Mouse (Mus musculus) cerebellum, adult 8-10 months (tissue): ENCODE results near the gene Krt18.

Experiments
- DNase-seq: peaks from one replicate; pipeline ENCODE4 v3.0.0; 2022

Krt18 gene

DNA sequence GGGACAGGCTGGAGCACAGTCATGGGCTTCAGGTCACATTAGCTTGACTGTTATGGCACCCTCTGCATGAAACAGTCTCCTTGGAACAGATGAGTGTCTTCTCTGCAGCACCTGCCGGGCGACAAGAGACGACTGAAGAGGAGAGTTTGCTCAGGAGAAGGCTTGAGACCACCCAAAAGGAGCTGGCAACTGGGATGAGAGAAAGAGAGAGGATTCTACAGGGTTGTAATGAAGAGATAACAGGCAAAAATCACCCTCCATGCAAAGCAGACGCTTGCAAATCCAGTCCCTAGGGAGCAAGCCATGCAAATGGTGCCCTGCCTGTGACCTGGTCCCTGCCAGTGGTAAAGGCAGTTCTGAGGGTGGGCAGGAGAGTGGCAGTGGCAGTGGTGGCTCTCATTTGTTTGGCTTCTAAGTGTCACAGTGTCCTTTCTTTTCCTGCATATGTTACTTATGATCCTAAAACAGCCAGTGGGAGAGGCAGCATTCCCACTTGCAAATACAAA is 15.7 kb upstream of the Krt18 start:
- no peak for DNase-seq

DNA sequence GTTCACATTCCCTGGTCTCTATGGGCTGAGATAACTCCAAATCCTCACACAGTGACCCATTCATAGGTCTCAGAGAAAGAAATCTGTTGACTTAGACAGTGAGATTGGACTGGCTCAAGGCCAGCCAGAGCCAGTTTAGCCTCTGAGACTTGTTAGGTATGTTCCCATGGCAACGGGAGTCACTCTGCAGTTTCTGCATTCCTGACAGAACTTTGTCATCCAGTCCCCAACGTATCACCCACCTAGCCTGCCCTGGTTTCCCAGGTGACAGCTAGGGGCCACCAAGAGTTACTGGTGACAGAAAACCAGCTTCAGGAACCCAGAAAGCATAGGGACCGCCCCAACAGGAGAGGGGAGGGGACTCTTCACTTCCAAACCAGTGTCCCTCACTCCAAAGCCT is 14.3 kb upstream of the Krt18 start:
- no peak for DNase-seq

DNA sequence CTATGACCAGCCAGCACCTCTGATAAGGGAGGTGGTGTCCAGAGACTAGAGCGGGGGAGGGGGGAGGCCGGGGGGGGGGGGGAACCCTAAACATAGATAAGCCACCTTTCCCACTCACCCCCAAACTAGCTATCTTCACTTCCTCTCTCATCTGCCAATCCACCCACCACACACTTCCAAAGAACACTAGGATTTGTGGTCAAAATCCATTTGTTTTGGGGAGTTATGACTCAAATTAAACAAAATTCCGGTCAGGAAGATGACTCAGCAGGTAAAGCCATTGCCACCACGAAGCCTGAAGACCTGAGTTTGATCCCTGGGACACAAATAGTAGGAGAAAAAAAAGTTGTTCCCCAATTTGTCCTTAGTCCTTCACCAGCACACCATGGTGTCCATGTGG is 13.1 kb upstream of the Krt18 start:
- DNase-seq = no peak

DNA sequence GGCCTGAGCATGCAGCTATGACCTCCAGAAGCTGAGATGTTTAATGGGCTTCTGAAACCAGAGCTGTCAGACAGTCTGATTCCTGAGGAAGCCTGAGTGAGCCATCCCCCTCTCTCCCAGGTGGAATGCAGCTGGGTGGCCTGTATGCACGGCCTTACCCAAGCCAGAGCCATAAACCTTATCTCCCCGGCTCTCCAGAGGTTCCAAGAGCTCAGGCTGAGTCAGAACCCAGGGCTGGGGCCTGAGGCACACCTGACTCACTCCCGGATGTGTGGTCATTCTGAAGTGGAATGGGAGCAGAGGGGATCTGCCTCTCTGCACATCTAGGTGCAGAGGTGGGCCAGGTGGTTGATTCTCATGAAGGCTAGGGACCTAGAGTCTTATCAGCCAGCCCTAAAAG is 11.9 kb upstream of the Krt18 start:
- no peak for DNase-seq

DNA sequence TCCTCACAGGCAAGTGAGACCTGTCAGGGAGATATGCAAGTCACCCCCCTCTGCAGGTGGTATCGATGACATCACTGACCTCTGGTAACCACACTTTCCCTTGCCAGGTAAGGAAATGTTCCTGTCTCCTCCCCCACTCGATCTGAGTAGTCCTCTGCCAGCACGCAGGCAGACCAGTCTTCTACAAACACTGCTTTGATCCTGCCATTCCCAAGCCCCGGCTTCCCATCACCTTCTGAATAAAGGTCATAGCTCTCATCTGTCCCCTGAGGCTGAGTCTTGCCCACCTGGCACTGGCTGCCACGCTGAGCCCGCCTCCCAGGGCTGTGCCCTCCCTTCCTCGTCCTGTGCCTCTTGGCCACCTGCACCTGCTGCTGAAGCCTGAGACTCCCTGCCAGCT is 11.2 kb upstream of the Krt18 start:
- DNase-seq = no peak

DNA sequence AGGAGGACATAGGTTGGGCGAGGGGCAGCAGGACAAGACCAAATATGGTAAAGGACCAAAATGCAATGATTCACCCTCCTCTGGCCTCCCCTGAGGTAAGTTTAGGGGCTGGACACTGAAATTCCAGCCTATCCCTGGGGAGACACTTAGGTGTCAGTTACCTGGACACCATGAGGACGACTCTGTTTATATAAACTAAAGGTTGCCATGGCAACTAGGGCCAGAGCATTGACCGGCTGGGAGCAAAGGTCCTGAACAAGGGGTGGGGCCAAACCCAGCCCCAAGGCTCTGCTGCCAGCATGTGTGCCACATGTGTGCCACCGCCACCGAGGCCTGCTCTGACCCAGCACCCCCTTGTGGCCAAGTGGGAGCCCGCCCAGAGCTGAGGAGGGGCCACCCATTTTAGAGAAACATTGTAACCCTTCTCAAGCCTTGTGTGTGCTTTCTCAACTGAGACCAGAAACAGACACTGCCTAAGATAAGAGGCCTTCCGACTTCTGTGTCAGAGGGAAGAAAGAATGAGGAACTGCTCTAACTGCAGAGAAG is 10.0 kb upstream of the Krt18 start:
- no peak for DNase-seq

DNA sequence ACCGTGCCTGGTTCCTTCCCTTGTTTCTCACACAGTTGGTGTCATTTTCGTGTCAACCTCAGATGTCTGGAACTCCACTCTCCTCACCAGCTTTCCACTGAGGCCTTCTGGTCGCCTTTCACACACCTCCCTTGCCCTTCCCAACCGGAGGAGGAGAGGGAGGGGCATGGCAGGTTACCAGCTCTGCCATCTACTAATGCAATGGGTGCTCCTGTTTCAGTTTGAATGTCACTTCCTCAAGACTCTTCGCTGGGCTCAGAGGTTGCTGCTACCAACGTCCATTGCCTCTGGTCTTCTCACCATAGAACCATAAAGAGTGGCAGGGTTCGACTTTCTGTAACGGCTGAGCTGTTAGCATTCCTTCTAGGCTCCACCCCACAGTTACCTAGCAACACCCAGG is 5.5 kb upstream of the Krt18 start:
- DNase-seq = no peak

DNA sequence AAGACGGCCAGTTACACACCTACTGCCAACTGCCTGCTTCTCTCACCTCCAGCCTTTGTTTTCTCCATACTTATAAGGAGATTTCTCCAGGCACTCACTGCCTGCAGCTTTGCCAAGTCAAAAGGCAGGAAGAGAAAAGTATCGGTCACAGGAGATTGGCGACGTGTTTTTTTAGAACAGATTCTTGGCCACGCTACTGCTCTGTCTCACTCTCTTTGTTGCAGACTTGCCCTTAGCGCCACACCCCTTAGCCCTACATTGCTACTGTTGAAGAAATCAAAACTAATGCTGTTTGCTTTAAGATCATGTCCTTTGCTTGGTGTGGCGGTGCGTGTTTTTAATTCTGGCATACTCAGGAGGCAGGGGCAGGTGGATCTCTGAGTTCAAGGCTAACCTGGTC is 4.1 kb upstream of the Krt18 start:
- DNase-seq = no peak

DNA sequence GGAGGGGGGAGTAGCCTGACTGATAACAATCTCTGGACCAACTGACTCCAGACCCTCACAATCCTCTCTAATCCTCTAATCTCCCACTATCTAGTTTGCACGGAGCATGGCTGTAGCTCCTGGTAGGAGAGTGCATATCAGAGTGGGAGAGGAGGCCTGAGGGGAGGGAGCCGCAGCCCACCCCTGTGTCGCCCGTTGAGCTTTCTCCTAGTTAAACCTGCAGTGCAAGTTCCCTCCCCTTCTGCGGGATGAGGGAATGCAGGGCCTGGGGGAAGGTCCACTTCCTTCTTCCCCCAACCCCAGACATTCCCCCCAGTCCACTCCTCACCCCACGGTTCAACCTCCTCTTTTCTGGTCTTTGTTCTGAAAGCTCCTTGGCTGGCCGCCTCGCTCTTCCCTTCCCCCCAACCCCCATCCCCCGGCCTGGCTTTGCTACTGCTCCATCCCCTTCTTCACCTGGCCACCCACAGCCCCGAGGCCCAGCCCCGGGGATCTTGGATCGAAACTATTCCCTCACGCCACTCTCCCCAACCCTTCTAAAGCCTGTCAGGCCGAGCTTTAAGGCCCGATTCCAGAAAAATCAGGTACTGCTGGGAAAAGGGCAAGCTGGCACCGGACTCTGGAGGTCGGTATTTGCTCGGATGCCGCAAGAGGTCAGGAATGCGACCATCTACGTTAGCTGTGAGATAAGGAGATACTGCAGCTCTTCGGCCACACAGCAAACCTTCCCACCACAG is 2.7 kb upstream of the Krt18 start:
- DNase-seq = no peak

DNA sequence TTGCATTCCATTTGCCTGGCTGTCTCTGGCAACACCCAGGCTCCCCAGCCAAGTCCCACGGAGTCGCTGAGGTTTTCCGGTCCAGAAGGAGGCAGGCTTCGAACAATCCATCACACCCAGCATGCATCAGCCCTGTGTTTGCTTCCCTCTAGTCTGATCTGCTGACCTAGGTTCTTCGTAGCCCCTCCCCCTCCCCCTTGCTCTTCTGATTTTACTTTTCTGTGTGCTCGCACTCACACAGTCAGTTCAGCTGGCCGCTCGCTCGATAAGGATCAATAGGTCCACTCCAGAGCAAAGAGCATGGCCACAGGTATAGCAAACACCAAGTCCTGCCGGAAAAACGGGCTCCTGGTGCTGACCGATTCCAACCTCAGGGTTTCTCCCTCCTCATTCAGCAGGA is 1.6 kb upstream of the Krt18 start:
- no peak for DNase-seq

DNA sequence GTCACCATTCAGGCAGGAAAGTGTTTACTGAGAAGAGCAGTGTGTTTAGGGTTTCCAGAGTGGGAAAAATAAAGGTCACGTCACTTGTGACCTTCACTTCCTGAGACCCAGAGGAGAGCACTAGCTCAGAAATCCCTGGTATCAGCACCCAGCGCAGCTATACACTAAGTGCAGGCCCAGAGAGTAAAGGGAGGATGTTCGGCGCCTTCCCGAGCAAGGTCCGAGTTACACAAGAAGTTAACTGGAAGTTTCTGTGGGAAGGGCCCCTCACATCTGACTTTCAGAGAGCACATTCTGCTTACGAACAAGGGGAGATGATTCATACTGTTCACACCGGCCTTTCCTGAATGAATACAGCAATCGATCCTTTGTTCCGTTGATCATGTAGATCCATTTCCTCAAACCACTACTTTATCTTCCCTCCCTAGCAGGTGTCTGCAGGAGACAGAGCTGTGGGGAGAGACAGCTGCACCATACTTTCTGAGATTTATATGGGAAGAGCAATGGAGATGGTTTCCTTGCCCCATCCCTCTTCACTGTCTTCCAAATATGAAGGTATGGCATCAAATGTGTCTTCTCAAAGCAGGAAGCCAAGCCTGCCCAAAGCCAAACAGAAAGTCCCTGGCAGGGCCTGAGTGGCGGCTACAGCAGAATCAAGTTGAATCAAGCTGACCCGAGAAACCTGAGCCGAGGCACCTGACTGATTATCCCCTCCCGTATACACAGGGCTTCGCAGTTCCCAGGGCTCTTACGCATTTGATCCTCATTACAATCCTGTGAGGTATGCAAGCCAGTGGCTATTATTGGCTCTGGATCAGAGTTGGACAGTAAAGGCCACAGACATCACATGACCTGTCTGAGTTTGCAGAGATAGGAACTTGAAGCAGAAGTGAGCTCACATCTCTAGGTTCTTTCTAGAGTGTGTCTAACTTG is 6.4 kb downstream of the Krt18 start:
- DNase-seq = no peak

DNA sequence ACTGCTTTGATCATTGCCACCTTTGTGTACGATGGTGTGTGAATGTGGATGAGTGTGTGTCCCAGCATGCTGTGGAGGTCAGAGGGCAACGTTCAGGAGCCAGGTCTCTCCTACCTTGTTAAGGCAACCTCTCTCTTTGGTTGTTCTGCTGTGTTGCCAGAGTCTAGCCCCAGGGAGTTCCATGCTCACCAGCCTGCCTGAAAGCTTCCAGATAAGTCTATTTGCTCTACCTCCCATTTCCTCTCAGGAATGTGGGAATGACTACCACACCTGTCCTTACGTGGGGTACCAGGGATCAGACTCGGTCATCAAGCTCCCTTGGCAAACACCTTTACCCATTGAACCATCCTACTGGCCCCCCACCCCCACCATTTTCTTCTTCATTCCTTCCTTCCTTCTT is 12.3 kb downstream of the Krt18 start:
- no peak for DNase-seq

DNA sequence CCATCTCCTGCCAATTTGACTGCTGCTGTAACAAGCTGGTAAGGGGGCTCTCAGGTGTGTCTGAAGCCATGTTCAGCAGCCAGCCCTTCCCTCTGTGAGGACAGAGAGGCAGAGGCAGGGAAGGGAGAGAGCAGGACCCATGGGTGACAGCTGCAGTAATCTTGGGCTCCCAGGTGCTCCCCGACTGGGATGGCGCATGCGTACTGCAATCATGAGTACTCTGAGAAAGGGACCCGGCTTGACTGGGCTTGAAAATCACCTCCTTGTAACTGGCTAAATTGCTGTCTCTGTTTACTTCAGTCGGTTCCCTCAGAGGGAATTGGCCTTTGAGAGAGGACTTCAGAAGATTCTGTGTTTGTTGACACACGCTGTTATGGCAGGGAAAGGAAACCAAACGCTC is 14.0 kb downstream of the Krt18 start:
- no peak for DNase-seq

DNA sequence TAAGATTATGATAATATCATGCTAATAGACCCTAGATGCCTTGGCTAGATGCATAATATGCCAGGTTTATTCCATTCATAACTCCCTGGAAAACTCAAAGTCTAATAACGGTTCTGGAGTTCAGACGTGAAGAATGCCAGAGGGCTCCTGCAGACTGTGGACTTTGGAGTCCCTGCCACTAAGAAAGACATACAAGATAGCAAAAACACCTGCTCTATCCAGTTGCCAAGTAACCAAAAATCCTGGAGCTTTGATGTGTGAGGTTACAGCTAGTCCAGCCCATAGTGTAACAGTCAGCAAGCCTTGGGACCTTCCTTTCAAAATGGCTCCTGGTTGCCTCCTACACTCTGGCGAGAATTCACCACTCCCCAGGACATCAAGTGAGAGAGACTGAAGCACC is 16.8 kb downstream of the Krt18 start:
- DNase-seq = no peak

DNA sequence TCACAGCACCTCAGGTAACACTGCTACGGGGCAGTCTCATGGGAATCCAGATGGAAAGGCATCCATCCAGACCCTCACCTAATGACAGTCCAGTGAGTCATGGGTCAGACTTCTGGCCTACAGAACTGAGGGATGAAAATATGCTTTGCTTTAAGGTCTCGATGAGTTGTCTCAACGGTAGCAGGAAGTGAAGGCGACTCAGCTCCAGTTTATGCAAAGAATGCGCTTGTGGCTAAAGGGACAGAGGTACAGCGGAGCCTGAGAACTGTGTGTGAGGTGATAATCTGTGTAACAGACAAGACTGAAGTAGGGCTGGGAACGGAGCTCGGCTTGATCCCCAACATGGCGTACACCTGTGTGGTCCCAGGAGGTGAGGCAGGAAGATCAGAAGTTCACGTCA is 17.7 kb downstream of the Krt18 start:
- DNase-seq = no peak

DNA sequence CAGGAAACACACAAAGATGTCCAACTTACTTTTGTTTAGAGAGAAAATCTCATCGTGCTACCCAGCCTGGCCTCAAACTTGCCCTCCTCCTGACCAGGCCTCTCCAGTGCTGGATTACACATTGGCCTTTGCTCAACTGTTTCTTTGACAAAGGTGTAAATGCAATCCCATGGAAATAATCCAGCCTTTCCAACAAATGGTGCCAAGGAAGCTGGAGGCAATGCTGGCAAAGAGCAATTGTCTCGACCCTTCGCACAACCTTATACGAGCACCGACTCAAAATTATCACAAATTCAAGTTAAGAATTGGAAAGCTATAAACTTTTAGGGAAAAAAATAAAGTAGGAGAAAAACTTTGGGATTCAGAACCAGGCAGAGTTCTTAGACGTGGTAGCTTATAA is 20.0 kb downstream of the Krt18 start:
- DNase-seq = no peak

DNA sequence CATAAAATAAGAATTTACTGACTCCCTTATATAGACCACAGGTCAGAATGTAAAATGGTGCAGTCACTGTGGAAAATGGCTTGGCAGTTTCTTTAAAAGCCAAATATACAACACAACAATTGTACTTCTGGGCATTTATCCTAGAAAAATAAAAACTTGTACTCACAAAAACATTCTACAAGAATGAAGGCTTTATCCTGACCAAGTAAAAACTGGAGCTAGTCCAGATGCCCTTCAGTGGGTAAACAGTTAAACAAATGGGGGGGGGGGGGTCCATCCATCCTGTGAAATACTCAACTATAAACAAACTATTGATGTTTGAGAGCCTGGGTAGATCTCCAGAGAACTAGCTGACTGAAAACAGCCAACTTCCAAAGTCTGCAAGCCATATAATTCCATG is 21.9 kb downstream of the Krt18 start:
- no peak for DNase-seq

DNA sequence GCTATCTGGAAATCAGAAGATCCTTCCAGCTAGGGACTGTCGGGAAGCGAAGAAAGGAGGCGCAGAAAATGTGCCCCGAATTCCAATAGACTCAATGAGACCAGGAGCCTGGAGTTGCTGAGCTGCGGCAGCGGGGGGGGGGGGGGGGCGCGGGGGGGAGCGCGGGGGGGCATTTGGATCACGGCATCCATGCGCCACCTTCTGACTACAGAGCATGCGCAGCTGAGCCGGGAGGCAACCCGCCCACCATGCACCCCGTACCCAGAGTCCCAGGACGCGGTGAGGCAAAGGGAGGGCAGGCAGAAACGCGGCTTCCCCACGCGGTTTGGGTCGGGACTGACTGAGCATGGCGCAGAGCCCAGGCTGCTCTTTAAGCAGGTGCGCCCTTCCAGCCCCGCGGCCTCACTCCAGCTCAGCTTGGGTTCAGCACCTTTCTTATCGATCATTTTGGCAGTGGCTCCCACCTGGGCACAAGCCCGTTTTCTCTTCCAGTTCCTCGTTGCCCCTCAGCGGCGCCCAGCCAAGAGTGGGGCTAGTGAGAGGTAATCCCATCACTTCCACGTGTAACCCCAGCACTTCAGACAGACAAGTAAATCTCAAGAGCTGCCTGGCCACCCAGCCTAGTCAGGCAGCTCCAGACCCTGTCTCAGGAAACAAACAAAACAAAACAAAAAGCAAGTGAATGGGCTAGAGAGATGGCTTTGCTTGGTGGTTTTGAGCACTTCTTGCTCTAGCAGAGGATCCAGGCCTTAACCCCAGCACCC is 24.1 kb downstream of the Krt18 start:
- no peak for DNase-seq

DNA sequence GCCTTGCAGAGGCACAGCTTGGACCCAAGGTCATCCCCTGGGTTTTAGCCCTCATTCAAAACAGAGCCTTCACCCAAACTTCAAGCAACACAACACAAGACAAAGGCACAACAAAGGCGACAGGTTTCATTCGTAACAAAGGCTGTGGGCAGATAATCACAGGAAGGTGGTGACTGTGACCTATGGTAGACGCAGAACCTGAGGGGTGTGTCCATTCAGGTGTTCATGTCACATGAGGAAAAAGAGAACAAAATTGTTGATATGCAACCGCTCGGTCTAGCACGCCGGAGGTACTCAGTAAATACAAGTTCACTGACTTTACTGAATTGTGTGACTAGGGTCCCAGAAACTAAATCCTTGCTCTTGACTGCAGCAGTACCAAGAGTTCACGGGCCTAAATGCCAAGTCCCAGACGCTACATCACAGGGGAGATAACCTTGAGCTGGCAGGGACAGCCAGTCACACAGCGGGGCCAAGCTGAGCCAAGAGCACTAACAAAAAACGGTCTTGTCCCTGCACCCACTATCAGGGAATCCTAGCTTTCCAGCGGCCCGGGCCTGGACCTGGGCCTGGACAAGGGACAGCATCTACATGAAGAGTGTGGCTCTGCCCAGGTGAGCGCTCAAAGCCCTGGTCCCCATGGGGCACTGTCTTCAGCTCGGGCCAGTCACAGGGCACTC is 28.7 kb downstream of the Krt18 start:
- DNase-seq = no peak

DNA sequence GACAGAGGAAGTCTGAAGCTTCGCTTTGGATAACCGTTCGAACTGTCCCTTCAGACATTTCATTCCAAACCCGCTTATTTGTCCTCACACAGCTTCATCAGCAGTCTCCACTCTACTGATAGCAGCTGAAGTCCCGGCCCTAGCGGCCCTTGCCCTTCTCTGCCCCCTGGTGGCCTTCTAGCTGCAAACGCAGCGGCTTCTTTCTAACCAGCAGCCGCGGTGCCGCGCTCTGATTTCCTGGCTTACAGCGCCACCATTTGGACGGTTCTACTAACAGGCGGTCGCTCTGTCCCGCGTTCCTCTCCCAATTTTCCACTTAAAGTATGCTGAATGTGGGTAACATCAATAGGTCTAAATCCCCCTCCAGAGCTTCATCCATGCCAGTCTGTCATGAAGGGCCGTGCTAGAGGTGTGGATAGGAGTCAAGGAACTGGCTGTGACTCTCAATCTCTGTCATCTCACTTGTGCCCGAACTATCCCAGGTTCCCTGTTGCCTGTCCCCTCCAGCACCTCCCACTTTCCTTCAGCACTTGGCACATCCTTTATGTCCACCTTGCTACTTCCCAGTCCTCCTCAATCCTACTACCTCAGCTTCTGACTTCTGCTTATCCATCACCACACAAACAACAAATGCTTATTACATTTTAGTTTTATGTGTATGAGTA is 37.8 kb downstream of the Krt18 start:
- DNase-seq = peak; percentile 90

DNA sequence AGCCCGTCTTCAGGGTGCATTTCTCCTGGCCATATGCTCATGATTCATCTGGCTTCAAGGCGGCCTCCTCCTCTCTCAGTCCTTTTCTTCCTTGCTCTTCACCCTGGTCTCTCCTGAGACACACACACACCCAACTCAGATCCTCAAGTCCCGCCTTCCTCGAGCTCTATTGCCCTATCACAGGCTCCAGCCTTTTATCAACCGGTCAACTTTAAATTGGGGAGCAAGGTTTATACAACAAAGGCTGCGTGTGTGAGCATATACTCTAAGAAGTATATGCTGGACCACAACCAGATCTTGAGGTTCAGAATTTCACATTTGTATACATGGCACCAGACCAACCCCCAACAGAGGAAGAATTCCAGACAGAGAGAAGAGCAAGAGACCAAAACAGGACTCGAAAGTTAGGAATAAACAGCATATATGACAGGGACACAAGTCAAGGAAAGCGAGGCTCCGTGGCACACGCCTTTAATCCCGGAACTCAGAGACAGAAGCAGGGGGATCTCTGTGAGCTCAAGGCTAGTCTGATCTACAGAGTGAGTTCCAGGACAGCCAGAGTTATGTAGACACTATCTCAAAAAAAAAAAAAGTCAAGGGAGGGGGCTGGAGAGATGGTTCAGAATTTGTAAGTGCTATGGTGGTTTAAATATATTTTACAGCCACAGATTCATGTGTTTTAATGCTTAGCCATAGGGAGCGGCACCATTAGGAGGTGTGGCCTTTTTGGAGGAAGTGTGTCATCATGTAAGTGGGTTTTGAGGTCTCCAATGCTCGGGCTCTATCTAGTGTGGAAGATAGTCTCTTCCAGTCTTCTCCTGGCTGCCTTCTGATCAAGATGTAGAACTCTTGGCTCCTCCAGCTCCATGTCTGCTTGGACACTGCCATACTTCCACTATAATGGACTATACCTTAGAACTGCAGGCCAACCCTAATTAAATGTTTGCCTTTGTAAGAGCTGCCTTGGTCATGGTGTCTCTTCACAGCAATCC is 42.8 kb downstream of the Krt18 start:
- DNase-seq = no peak
